Mouse (Mus musculus): ENCODE results near the gene Lhx2. TPM values are rescaled to one million over a fixed set of nuclear protein-coding genes. Genes with fewer than 3 reads are reported as not detected.

Gene Lhx2
- polyA plus RNA-seq, 1 experiment from 2014 or later = 0.10 TPM

GRCm38 (mm10) chr2:38336606-38337005 is 2.5 kb upstream of the Lhx2 start:
- Histone ChIP-seq H3K27ac (no peak overlapping the region), H3K36me3 (no peaks in the 10 kb centered on the region), H3K9me3 (replicated peaks) (no peaks in the 10 kb centered on the region), H3K4me2 (peak overlapping the region; percentile 37), H3K27me3 (peaks cover 93% of the 10 kb centered on the region), H3K9ac (no peak overlapping the region), H3K4me1 (peaks cover 17% of the 10 kb centered on the region), H3K4me3 (replicated peaks) (0 out of 2 replicates have a peak overlapping the region, but pooled peaks have one; percentile 7)
- under 1% methylated on average over 17 of the region's 17 CpGs for WGBS
- no peak for ATAC-seq (replicated peaks; ENCODE audit: low FRiP score)

- H3K27me3 ChIP-seq = peaks cover 94% of the 10 kb centered on the region
- 3% methylated on average over 6 of the region's 6 CpGs for WGBS
- no peak overlapping the region for H3K4me3 ChIP-seq (replicated peaks)
- no peaks in the 10 kb centered on the region for H3K9me3 ChIP-seq (replicated peaks)
- H3K4me1 ChIP-seq = peaks cover 17% of the 10 kb centered on the region
- no peak overlapping the region for H3K9ac ChIP-seq
- peak overlapping the region; percentile 37 for H3K4me2 ChIP-seq
- no peak overlapping the region for H3K27ac ChIP-seq
- ATAC-seq (replicated peaks; ENCODE audit: low FRiP score) = no peak
- H3K36me3 ChIP-seq = no peaks in the 10 kb centered on the region
These were observed 1.9 kb upstream of the Lhx2 start for GRCm38 (mm10) chr2:38337091-38337640.

GRCm38 (mm10) chr2:38337681-38338080 is 1.4 kb upstream of the Lhx2 start:
- Histone ChIP-seq H3K27me3 (peaks cover 98% of the 10 kb centered on the region), H3K4me1 (peaks cover 17% of the 10 kb centered on the region), H3K4me3 (replicated peaks) (no peak overlapping the region), H3K27ac (no peak overlapping the region), H3K36me3 (no peaks in the 10 kb centered on the region), H3K9ac (no peak overlapping the region), H3K9me3 (replicated peaks) (no peaks in the 10 kb centered on the region), H3K4me2 (no peak overlapping the region)
- no peak for ATAC-seq (replicated peaks; ENCODE audit: low FRiP score)
- 13% methylated on average over 5 of the region's 5 CpGs for WGBS

GRCm38 (mm10) chr2:38338348-38338932 is 641 bp upstream of the Lhx2 start:
- no peaks in the 10 kb centered on the region for H3K36me3 ChIP-seq
- no peak overlapping the region for H3K9ac ChIP-seq
- H3K27me3 ChIP-seq = peaks cover 98% of the 10 kb centered on the region
- H3K4me2 ChIP-seq = peak overlapping the region; percentile 84
- no peaks in the 10 kb centered on the region for H3K9me3 ChIP-seq (replicated peaks)
- no peak overlapping the region for H3K27ac ChIP-seq
- H3K4me1 ChIP-seq = peaks cover 17% of the 10 kb centered on the region
- no peak for ATAC-seq (replicated peaks; ENCODE audit: low FRiP score)
- 0% methylated on average over 5 of the region's 5 CpGs for WGBS
- peak overlapping the region; percentile 44; the same call in 1 of the 2 replicates for H3K4me3 ChIP-seq (replicated peaks)

- WGBS = 2% methylated on average over 9 of the region's 9 CpGs
- H3K4me1 ChIP-seq = peaks cover 17% of the 10 kb centered on the region
These were observed 987 bp downstream of the Lhx2 start for GRCm38 (mm10) chr2:38339910-38340625.

GRCm38 (mm10) chr2:38340626-38341200 is 1.6 kb downstream of the Lhx2 start:
- no peak overlapping the region for H3K9ac ChIP-seq
- no peaks in the 10 kb centered on the region for H3K36me3 ChIP-seq
- peaks cover 17% of the 10 kb centered on the region for H3K4me1 ChIP-seq
- H3K9me3 ChIP-seq (replicated peaks) = no peaks in the 10 kb centered on the region
- no peak for ATAC-seq (replicated peaks; ENCODE audit: low FRiP score)
- H3K27ac ChIP-seq = no peak overlapping the region
- peaks cover 100% of the 10 kb centered on the region for H3K27me3 ChIP-seq
- 1% methylated on average over 10 of the region's 10 CpGs for WGBS
- no peak overlapping the region for H3K4me2 ChIP-seq
- H3K4me3 ChIP-seq (replicated peaks) = no peak overlapping the region

More at GRCm38 (mm10) chr2:38339910-38340625, 987 bp downstream of the Lhx2 start:
- Histone ChIP-seq H3K4me3 (replicated peaks) (peak overlapping the region; percentile 44), H3K9me3 (replicated peaks) (no peaks in the 10 kb centered on the region), H3K27me3 (peaks cover 100% of the 10 kb centered on the region), H3K36me3 (no peaks in the 10 kb centered on the region), H3K9ac (no peak overlapping the region), H3K27ac (no peak overlapping the region), H3K4me2 (peak overlapping the region; percentile 84)
- no peak for ATAC-seq (replicated peaks; ENCODE audit: low FRiP score)

- WGBS = 29% methylated on average over 1 of the region's 1 CpGs
- no peak overlapping the region for H3K4me3 ChIP-seq (replicated peaks)
- no peak overlapping the region for H3K4me2 ChIP-seq
- H3K27me3 ChIP-seq = peaks cover 100% of the 10 kb centered on the region
- peaks cover 26% of the 10 kb centered on the region for H3K4me1 ChIP-seq
- H3K9me3 ChIP-seq (replicated peaks) = no peaks in the 10 kb centered on the region
- no peak for ATAC-seq (replicated peaks; ENCODE audit: low FRiP score)
- H3K9ac ChIP-seq = no peak overlapping the region
- H3K36me3 ChIP-seq = no peaks in the 10 kb centered on the region
- H3K27ac ChIP-seq = no peak overlapping the region
These were observed 4.5 kb downstream of the Lhx2 start for GRCm38 (mm10) chr2:38343573-38343972.

- H3K4me1 ChIP-seq = peaks cover 15% of the 10 kb centered on the region
- no peak overlapping the region for H3K4me3 ChIP-seq (replicated peaks)
- no peak overlapping the region for H3K9ac ChIP-seq
- ATAC-seq (replicated peaks; ENCODE audit: low FRiP score) = no peak
- no peak overlapping the region for H3K4me2 ChIP-seq
- peaks cover 100% of the 10 kb centered on the region for H3K27me3 ChIP-seq
- H3K9me3 ChIP-seq (replicated peaks) = no peaks in the 10 kb centered on the region
- no peaks in the 10 kb centered on the region for H3K36me3 ChIP-seq
- H3K27ac ChIP-seq = no peak overlapping the region
These were observed 5.6 kb downstream of the Lhx2 start for GRCm38 (mm10) chr2:38344727-38345126.

GRCm38 (mm10) chr2:38346417-38346816 is 7.3 kb downstream of the Lhx2 start:
- no peak for ATAC-seq (replicated peaks; ENCODE audit: low FRiP score)
- H3K9me3 ChIP-seq (replicated peaks) = no peaks in the 10 kb centered on the region
- H3K36me3 ChIP-seq = no peaks in the 10 kb centered on the region
- no peak overlapping the region for H3K9ac ChIP-seq
- no peak overlapping the region for H3K4me2 ChIP-seq
- WGBS = 4% methylated on average over 6 of the region's 6 CpGs
- H3K27ac ChIP-seq = no peak overlapping the region
- peaks cover 26% of the 10 kb centered on the region for H3K4me1 ChIP-seq
- H3K4me3 ChIP-seq (replicated peaks) = no peak overlapping the region
- H3K27me3 ChIP-seq = peaks cover 100% of the 10 kb centered on the region

GRCm38 (mm10) chr2:38346881-38347764 is 8.0 kb downstream of the Lhx2 start:
- Histone ChIP-seq H3K27me3 (peaks cover 100% of the 10 kb centered on the region), H3K9me3 (replicated peaks) (no peaks in the 10 kb centered on the region), H3K9ac (no peak overlapping the region), H3K4me3 (replicated peaks) (peak overlapping the region; percentile 32; the same call in 1 of the 2 replicates), H3K4me2 (0 out of 2 replicates have a peak overlapping the region, but pooled peaks have one; percentile 54), H3K4me1 (peaks cover 33% of the 10 kb centered on the region), H3K36me3 (no peaks in the 10 kb centered on the region), H3K27ac (no peak overlapping the region)
- ATAC-seq (replicated peaks; ENCODE audit: low FRiP score) = no peak
- WGBS = 2% methylated on average over 15 of the region's 15 CpGs

GRCm38 (mm10) chr2:38347811-38348551 is 8.9 kb downstream of the Lhx2 start:
- H3K9me3 ChIP-seq (replicated peaks) = no peaks in the 10 kb centered on the region
- H3K36me3 ChIP-seq = no peaks in the 10 kb centered on the region
- peaks cover 37% of the 10 kb centered on the region for H3K4me1 ChIP-seq
- under 1% methylated on average over 54 of the region's 54 CpGs for WGBS
- H3K9ac ChIP-seq = no peak overlapping the region
- no peak overlapping the region for H3K27ac ChIP-seq
- peak overlapping the region; percentile 32 for H3K4me3 ChIP-seq (replicated peaks)
- H3K4me2 ChIP-seq = peak overlapping the region; percentile 54
- H3K27me3 ChIP-seq = peaks cover 100% of the 10 kb centered on the region
- no peak for ATAC-seq (replicated peaks; ENCODE audit: low FRiP score)
